Mouse (Mus musculus) intestine, postnatal 0 days (tissue): Measurements from ENCODE around the gene Aicda. TPM values are rescaled to one million over a fixed set of nuclear protein-coding genes. Genes with fewer than 3 reads are reported as not detected.

Experiments
- ATAC-seq: fragments of 200-750 bp; cut with Nextera tagmentation; 2 replicates; pipeline ENCODE4 v1.8.0; 2017; ENCODE audit warnings: mild to moderate bottlenecking, moderate TSS enrichment, moderate library complexity
- H3K27ac ChIP-seq: fragments of 300-500 bp; sonication (generic); 2 replicates; pipeline ENCODE4 v1.5.1; 2014; ENCODE audit warnings: mild to moderate bottlenecking, low read depth, low read length, moderate library complexity
- H3K27me3 ChIP-seq: fragments of 300-500 bp; sonication (generic); replicated peaks from 2 replicates; pipeline ENCODE4 v1.6.1; 2014; ENCODE audit warnings: low read length, mixed read lengths; ENCODE audit not compliant: control insufficient read depth, insufficient read depth
- H3K36me3 ChIP-seq: fragments of 300-500 bp; sonication (generic); 2 replicates; pipeline ENCODE4 v1.6.1; 2014; ENCODE audit warnings: mild to moderate bottlenecking, moderate library complexity; ENCODE audit not compliant: control insufficient read depth, insufficient read depth
- H3K4me1 ChIP-seq: fragments of 300-500 bp; sonication (generic); replicated peaks from 2 replicates; pipeline ENCODE4 v1.6.1; 2014; ENCODE audit warnings: antibody characterized with exemption, low read length, mixed read lengths; ENCODE audit not compliant: control insufficient read depth, insufficient read depth
- H3K4me2 ChIP-seq: fragments of 300-500 bp; sonication (generic); replicated peaks from 2 replicates; pipeline ENCODE4 v1.6.1; 2014; ENCODE audit warnings: low read depth, mild to moderate bottlenecking, moderate library complexity
- H3K4me3 ChIP-seq: fragments of 300-500 bp; sonication (generic); 2 replicates; pipeline ENCODE4 v1.5.1; 2014; ENCODE audit warnings: low read depth, low read length
- H3K9ac ChIP-seq: fragments of 300-500 bp; sonication (generic); 2 replicates; pipeline ENCODE4 v1.6.1; 2014; ENCODE audit warnings: mild to moderate bottlenecking, low read depth, low read length
- H3K9me3 ChIP-seq: fragments of 300-500 bp; sonication (generic); 2 replicates; pipeline ENCODE4 v1.6.1; 2016; ENCODE audit warnings: mixed run types; ENCODE audit not compliant: control insufficient read depth
- CTCF ChIP-seq: sonication (generic); IDR thresholded peaks from 2 replicates; pipeline ENCODE4 v1.5.1; 2016; ENCODE audit warnings: low read depth, mild to moderate bottlenecking, control low read depth, antibody characterized with exemption, moderate library complexity
- WGBS: fragments of 180-500 bp; shearing (Covaris S2); extraction: QIAGEN DNeasy Blood & Tissue Kit; methylation state at CpG from one replicate; pipeline ENCODE4 v1.1.7; 2014; 5-methylcytosine and 5-hydroxymethylcytosine counted together
- polyA plus RNA-seq: library from polyadenylated mRNA; unstranded; fragments of >200 nt; fragmentation: Nextera tagmentation; extraction: Ambion mirVana; gene quantifications from 2 replicates; pipeline ENCODE4 v1.2.1, GENCODE M21; 2015

Gene Aicda
- polyA plus RNA-seq, 1 experiment from 2014 or later, result not detected

DNA sequence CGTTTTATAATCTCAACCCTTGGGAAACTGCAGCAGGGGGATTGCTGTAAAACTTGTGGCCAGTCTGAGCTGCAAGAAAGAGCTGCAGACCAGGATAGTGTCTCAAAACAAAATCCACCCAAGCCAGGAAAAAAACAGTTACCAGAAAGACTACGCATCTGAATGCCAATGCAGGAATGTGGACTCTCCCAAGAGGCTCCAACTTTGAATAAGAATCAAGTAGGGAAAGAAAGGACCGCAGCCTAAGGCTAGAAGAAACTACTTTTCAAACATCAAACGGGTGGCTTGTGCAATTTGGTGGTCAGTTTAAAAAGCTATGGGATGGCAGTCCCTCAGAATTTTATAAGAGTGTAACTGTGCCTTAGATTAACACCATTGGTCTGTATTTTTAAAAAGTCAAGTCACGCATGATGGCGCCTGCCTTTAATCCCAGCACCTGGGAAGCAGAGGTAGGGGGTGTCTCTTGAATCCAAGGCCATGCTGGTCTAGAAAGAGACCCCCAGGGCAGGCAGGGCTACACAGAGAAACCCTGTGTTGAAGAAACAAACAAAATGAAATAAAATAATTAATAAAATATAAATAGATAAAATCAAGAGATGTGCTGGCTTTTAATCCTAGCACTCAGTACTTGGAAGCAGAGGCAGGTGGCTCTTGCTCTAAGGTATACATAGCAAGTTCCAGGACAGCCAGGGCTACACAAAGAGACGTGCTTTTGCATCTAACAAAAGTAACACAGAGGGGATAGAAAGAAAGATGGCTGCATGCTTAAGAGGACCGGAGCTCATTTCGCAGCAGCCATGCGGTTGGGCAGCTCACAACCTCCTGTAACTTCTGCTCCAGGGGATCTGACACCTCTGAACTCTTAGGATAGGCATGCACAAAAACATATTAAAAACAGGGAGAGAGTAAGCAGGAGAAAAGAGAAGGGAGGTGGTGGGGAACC is 55.1 kb downstream of the Aicda start:
- no peak for TF ChIP-seq CTCF
- Histone ChIP-seq H3K4me2 (no peak overlapping the region), H3K9me3 (no peaks in the 10 kb centered on the region), H3K27ac (no peak overlapping the region), H3K4me3 (no peak overlapping the region), H3K27me3 (no peaks in the 10 kb centered on the region), H3K9ac (no peak overlapping the region), H3K4me1 (peaks cover 3% of the 10 kb centered on the region; the same call in 1 of the 2 replicates), H3K36me3 (no peaks in the 10 kb centered on the region)
- 85% methylated on average over 10 of the region's 10 CpGs for WGBS
- no peak for ATAC-seq

DNA sequence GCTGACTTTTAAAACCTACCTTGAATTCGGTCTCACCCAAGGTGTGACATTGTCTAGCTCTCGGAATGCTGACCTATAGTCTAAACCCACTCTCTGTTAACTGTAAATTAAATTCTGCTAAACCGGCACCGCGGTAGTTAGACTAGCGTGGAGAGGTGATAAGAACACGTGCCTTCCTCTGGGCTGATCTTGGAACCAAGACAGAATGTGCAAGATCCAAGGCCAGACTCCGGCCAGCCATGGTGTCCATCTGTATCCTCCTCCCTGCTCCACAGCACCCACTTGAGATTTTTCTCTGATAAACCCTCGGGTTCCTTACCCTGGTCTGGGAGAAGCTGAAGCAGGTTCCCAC is 55.8 kb downstream of the Aicda start:
- H3K36me3 ChIP-seq, result no peaks in the 10 kb centered on the region
- H3K27me3 ChIP-seq, result no peaks in the 10 kb centered on the region
- H3K27ac ChIP-seq, result no peak overlapping the region
- ATAC-seq, result no peak
- no peaks in the 10 kb centered on the region for H3K9me3 ChIP-seq
- H3K4me2 ChIP-seq, result peak overlapping the region; percentile 6; the same call in 1 of the 2 replicates
- H3K9ac ChIP-seq, result no peak overlapping the region
- TF ChIP-seq CTCF, result no peak
- WGBS, result 52% methylated on average over 9 of the region's 9 CpGs
- no peak overlapping the region for H3K4me3 ChIP-seq
- H3K4me1 ChIP-seq, result peaks cover 3% of the 10 kb centered on the region; the same call in 1 of the 2 replicates

GRCm38 (mm10) chr6:122609771-122610170 is 56.2 kb downstream of the Aicda start, which contains the start of gene Gdf3:
Gdf3 (minus strand) TSS chr6:122610087.
- no peaks in the 10 kb centered on the region for H3K9me3 ChIP-seq
- H3K9ac ChIP-seq, result no peak within 1 kb of the TSS
- no peak for ATAC-seq
- H3K4me1 ChIP-seq, result peaks cover 3% of the 10 kb centered on the region; the same call in 1 of the 2 replicates
- H3K4me3 ChIP-seq, result no peak within 1 kb of the TSS
- H3K27ac ChIP-seq, result no peak within 1 kb of the TSS
- WGBS, result 44% methylated on average over 14 of the region's 14 CpGs
- H3K36me3 ChIP-seq, result no peaks in the 10 kb centered on the region
- peak within 1 kb of the TSS; percentile 6; the same call in 1 of the 2 replicates for H3K4me2 ChIP-seq
- no peak for TF ChIP-seq CTCF
- no peaks in the 10 kb centered on the region for H3K27me3 ChIP-seq

DNA sequence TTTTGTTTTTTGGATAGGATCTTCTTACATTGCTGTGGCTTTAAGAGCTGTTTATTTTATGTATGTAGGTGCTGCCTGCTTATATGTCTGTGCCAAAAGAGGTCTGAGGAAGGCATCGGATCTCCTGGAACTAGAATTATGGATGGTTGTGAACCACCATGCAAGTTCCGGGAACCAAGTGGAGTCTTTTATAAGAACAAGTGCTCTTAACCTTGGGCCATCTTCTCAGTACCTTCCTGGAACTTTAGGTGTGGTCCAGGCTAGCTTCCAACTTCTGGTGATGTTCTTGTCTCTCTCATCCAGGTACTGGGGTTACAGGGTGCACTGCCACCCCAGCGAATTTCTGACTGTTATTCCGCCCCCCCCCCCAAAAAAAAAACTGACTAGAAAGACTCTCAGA is 58.8 kb downstream of the Aicda start:
- 76% methylated on average over 4 of the region's 4 CpGs for WGBS
- TF ChIP-seq CTCF, result no peak
- H3K4me1 ChIP-seq, result peaks cover 3% of the 10 kb centered on the region; the same call in 1 of the 2 replicates

More for the DNA sequence above, 58.8 kb downstream of the Aicda start:
- H3K9me3 ChIP-seq, result no peaks in the 10 kb centered on the region
- no peak for ATAC-seq
- H3K27ac ChIP-seq, result no peak overlapping the region
- no peak overlapping the region for H3K9ac ChIP-seq
- H3K4me2 ChIP-seq, result no peak overlapping the region
- H3K27me3 ChIP-seq, result no peaks in the 10 kb centered on the region
- H3K4me3 ChIP-seq, result no peak overlapping the region
- no peaks in the 10 kb centered on the region for H3K36me3 ChIP-seq

Other genes starting within 250 kb of the Aicda start
- gene M6pr, start 245.1 kb upstream of the Aicda start, polyA plus RNA-seq, result 91.7 and 92.2 TPM in 2 replicates
- gene Phc1, start 213.2 kb upstream of the Aicda start, polyA plus RNA-seq, result 3.3 and 3.5 TPM in 2 replicates
- gene Rimklb, start 55.0 kb upstream of the Aicda start, polyA plus RNA-seq, result 1.3 and 1.5 TPM in 2 replicates
- gene Mfap5, start 48.0 kb upstream of the Aicda start, polyA plus RNA-seq, result 23.6 and 30.5 TPM in 2 replicates
- gene Apobec1, start 48.6 kb downstream of the Aicda start, polyA plus RNA-seq, result 23.8 and 26.0 TPM in 2 replicates
- 0.07 and 0.09 TPM in 2 replicates for gene Gdf3, start 56.3 kb downstream of the Aicda start, polyA plus RNA-seq
- not detected in 2 replicates for gene Dppa3, start 72.6 kb downstream of the Aicda start, polyA plus RNA-seq
- 0.08 and 0.12 TPM in 2 replicates for gene Nanog, start 153.7 kb downstream of the Aicda start, polyA plus RNA-seq
- gene Slc2a3, start 247.8 kb downstream of the Aicda start, polyA plus RNA-seq, result 2.9 TPM in 2 replicates